Mouse (Mus musculus) layer of hippocampus, adult 18-20 months (tissue): ENCODE results near the gene Slc2a9. TPM values are rescaled to one million over a fixed set of nuclear protein-coding genes. Genes with fewer than 3 reads are reported as not detected.

Experiments
- DNase-seq, 2 experiments: peaks; one replicate each; pipeline ENCODE4 v3.0.0; 2022; ENCODE audit warnings: low spot score in 2 of 2
- long read RNA-seq: library from polyadenylated mRNA; stranded (forward); transcript quantifications from one replicate; pipeline ENCODE4 v2.0.0, GENCODE M21; 2021
- total RNA-seq, 2 experiments: library from RNA; stranded (reverse); gene quantifications; 2 replicates each; pipeline ENCODE4 v1.2.3; 2021

The Slc2a9 gene
- total RNA-seq: 1 to 10 TPM; 2.4 to 3.3 TPM
- long read RNA-seq: 0 reads

- no peak for DNase-seq
Observed at GRCm38 (mm10) chr5:38502992-38503391, at the start of gene Slc2a9. Gene Slc2a9, minus strand, starts transcription at chr5:38503143.

GRCm38 (mm10) chr5:38552615-38553014 lies 49.7 kb upstream of the Slc2a9 start:
- no peak for DNase-seq

- DNase-seq: no peak
Observed at GRCm38 (mm10) chr5:38550221-38550768, 47.4 kb upstream of the Slc2a9 start.

GRCm38 (mm10) chr5:38549461-38549909 lies 46.5 kb upstream of the Slc2a9 start:
- DNase-seq: no peak

GRCm38 (mm10) chr5:38547375-38547774 lies 44.4 kb upstream of the Slc2a9 start:
- DNase-seq: peak; percentile 63 to 83

- DNase-seq: no peak
Observed at GRCm38 (mm10) chr5:38544423-38545415, 41.8 kb upstream of the Slc2a9 start.

- DNase-seq: peak in 1 of 2 experiments; percentile 46
Observed at GRCm38 (mm10) chr5:38543496-38544217, 40.7 kb upstream of the Slc2a9 start.

GRCm38 (mm10) chr5:38541728-38542127 lies 38.8 kb upstream of the Slc2a9 start:
- DNase-seq: no peak

GRCm38 (mm10) chr5:38540898-38541297 lies 38.0 kb upstream of the Slc2a9 start:
- DNase-seq: no peak

- DNase-seq: no peak
Observed at GRCm38 (mm10) chr5:38538508-38538907, 35.6 kb upstream of the Slc2a9 start.

GRCm38 (mm10) chr5:38537845-38538244 lies 34.9 kb upstream of the Slc2a9 start:
- peak in 1 of 2 experiments; percentile 58 for DNase-seq

- DNase-seq: no peak
Observed at GRCm38 (mm10) chr5:38536822-38537221, 33.9 kb upstream of the Slc2a9 start.

- peak; percentile 28 to 75 for DNase-seq
Observed at GRCm38 (mm10) chr5:38532084-38532483, 29.1 kb upstream of the Slc2a9 start.

- DNase-seq: no peak
Observed at GRCm38 (mm10) chr5:38529724-38530428, 26.9 kb upstream of the Slc2a9 start.

GRCm38 (mm10) chr5:38522977-38523376 lies 20.0 kb upstream of the Slc2a9 start:
- DNase-seq: no peak

GRCm38 (mm10) chr5:38520838-38521237 lies 17.9 kb upstream of the Slc2a9 start:
- DNase-seq: no peak

GRCm38 (mm10) chr5:38516267-38516666 lies 13.3 kb upstream of the Slc2a9 start:
- DNase-seq: peak; percentile 28 to 74

GRCm38 (mm10) chr5:38512991-38513390 lies 10.0 kb upstream of the Slc2a9 start:
- DNase-seq: no peak

- DNase-seq: no peak
Observed at GRCm38 (mm10) chr5:38509568-38509967, 6.6 kb upstream of the Slc2a9 start.

GRCm38 (mm10) chr5:38505435-38505765 lies 2.5 kb upstream of the Slc2a9 start:
- no peak for DNase-seq
